Mouse (Mus musculus): Measurements from ENCODE around the gene Myct1.

The Myct1 gene

DNA sequence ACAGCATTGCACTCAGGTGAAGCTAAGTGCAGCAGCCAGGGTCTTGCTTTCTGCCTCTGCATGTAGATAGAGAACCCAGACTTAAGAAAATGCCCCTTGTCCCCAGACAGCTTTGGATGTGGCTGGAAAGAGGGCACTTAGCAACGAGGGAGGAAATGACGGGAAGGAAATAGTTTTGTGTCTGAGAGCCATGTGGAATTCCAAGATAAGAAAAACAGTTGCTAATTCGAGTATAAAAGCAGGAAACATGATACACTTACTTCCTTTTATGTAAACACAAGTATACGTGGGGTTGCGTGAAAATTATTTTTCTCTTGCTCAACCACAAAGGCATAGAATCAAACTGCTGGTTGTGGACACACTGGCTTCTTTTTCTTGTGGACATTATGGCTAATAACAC, at the start of gene Myct1:
Gene Myct1, plus strand, starts transcription at position 312 of the 400 bp plus-strand sequence.
- no peaks in the 10 kb centered on the region for H3K4me1 ChIP-seq (replicated peaks; ENCODE audit: low read depth, low read length)
- no peak within 1 kb of the TSS for H3K4me3 ChIP-seq (replicated peaks; ENCODE audit: low read length)
- no peaks in the 10 kb centered on the region for H3K27me3 ChIP-seq (ENCODE audit: insufficient read depth, low read length)
- H3K36me3 ChIP-seq (ENCODE audit: insufficient read depth, low read length), result no peaks in the 10 kb centered on the region
- no peak for TF ChIP-seq CTCF (conservative IDR thresholded peaks at IDR 0.05; ENCODE audit: low read length)
- TF ChIP-seq NANOG (IDR thresholded peaks at IDR 0.05; ENCODE audit: borderline replicate concordance, low read length), result no peak
- TF ChIP-seq POU5F1 (IDR thresholded peaks at IDR 0.05; ENCODE audit: borderline replicate concordance, low read length), result no peak
- no peaks in the 10 kb centered on the region for H3K9me3 ChIP-seq (ENCODE audit: low read length)

DNA sequence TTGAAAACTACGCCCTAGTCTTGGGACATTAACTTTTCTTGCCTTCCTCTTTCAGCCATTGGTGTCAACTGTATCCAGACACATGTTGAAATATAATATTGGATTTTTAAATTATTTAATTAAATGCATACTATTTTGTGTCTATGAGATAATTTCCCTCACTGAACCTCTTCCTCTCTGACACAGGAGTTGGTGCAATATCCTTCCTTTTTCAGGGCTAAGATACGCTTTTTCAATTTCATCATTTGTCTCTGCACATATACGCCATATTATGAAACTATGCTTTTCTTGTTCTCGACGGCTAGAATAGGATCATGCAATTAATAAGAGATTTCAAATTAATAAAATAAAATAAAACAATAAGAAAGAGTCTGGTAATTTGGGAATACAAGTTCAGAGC, 47.1 kb upstream of the Myct1 start:
- H3K4me1 ChIP-seq (replicated peaks; ENCODE audit: low read depth, low read length), result peaks cover 22% of the 10 kb centered on the region
- peaks cover 11% of the 10 kb centered on the region for H3K27me3 ChIP-seq (ENCODE audit: insufficient read depth, low read length)
- TF ChIP-seq NANOG (IDR thresholded peaks at IDR 0.05; ENCODE audit: borderline replicate concordance, low read length), result no peak
- no peak for TF ChIP-seq CTCF (conservative IDR thresholded peaks at IDR 0.05; ENCODE audit: low read length)
- TF ChIP-seq POU5F1 (IDR thresholded peaks at IDR 0.05; ENCODE audit: borderline replicate concordance, low read length), result no peak
- no peak overlapping the region for H3K4me3 ChIP-seq (replicated peaks; ENCODE audit: low read length)
- no peaks in the 10 kb centered on the region for H3K9me3 ChIP-seq (ENCODE audit: low read length)
- H3K36me3 ChIP-seq (ENCODE audit: insufficient read depth, low read length), result no peaks in the 10 kb centered on the region

GRCm38 (mm10) chr10:5547769-5548168, 45.8 kb upstream of the Myct1 start:
- Histone ChIP-seq H3K36me3 (ENCODE audit: insufficient read depth, low read length) (no peaks in the 10 kb centered on the region), H3K9me3 (ENCODE audit: low read length) (no peaks in the 10 kb centered on the region), H3K4me3 (replicated peaks; ENCODE audit: low read length) (no peak overlapping the region), H3K4me1 (replicated peaks; ENCODE audit: low read depth, low read length) (peaks cover 22% of the 10 kb centered on the region), H3K27me3 (ENCODE audit: insufficient read depth, low read length) (peaks cover 11% of the 10 kb centered on the region)
- TF ChIP-seq NANOG (IDR thresholded peaks at IDR 0.05; ENCODE audit: borderline replicate concordance, low read length) (no peak), CTCF (conservative IDR thresholded peaks at IDR 0.05; ENCODE audit: low read length) (no peak)

DNA sequence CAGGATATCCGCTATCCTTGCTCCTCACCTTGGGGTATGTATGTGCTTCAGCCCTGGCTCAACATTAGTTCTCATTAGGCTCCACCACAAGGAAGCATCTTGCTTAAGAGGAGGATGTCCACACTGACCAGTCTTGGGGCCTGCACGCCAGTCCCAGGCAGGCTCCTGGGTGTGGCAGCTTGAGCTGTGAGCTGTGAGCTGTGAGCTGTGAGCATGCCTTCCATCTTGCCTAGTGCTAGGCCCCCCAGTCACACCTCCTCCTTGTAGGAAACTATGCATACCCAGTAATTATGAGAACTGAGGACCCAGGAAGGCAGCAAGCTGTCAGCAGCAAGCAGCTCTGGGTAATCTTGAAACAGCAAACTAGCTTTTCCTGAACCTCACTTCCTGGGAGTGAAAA, 44.9 kb upstream of the Myct1 start:
- peaks cover 22% of the 10 kb centered on the region for H3K4me1 ChIP-seq (replicated peaks; ENCODE audit: low read depth, low read length)
- no peaks in the 10 kb centered on the region for H3K9me3 ChIP-seq (ENCODE audit: low read length)
- no peak for TF ChIP-seq POU5F1 (IDR thresholded peaks at IDR 0.05; ENCODE audit: borderline replicate concordance, low read length)
- no peak for TF ChIP-seq CTCF (conservative IDR thresholded peaks at IDR 0.05; ENCODE audit: low read length)
- no peak for TF ChIP-seq NANOG (IDR thresholded peaks at IDR 0.05; ENCODE audit: borderline replicate concordance, low read length)
- H3K36me3 ChIP-seq (ENCODE audit: insufficient read depth, low read length), result no peaks in the 10 kb centered on the region
- H3K4me3 ChIP-seq (replicated peaks; ENCODE audit: low read length), result no peak overlapping the region
- H3K27me3 ChIP-seq (ENCODE audit: insufficient read depth, low read length), result peaks cover 11% of the 10 kb centered on the region

DNA sequence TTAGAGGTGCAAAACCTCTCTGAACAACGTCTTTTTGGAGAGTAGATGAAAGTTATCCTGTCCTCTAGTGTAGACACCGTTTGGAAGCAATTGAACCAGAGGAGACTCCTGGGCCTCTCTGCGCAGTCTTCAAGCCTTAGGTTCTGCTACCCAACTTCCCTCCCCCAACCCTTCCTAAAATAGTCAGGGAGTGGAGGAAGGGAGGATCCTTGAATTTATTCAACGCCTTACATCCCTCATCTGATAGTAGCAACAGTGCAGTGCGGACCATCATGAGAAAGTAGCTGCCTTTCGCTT, 43.8 kb upstream of the Myct1 start:
- Histone ChIP-seq H3K4me1 (replicated peaks; ENCODE audit: low read depth, low read length) (peaks cover 22% of the 10 kb centered on the region), H3K9me3 (ENCODE audit: low read length) (no peaks in the 10 kb centered on the region), H3K4me3 (replicated peaks; ENCODE audit: low read length) (peak overlapping the region; percentile 84), H3K36me3 (ENCODE audit: insufficient read depth, low read length) (no peaks in the 10 kb centered on the region), H3K27me3 (ENCODE audit: insufficient read depth, low read length) (peaks cover 11% of the 10 kb centered on the region)
- TF ChIP-seq CTCF (conservative IDR thresholded peaks at IDR 0.05; ENCODE audit: low read length) (no peak), POU5F1 (IDR thresholded peaks at IDR 0.05; ENCODE audit: borderline replicate concordance, low read length) (no peak), NANOG (IDR thresholded peaks at IDR 0.05; ENCODE audit: borderline replicate concordance, low read length) (no peak)

GRCm38 (mm10) chr10:5550168-5551021, 43.2 kb upstream of the Myct1 start:
- no peaks in the 10 kb centered on the region for H3K9me3 ChIP-seq (ENCODE audit: low read length)
- peaks cover 22% of the 10 kb centered on the region for H3K4me1 ChIP-seq (replicated peaks; ENCODE audit: low read depth, low read length)
- H3K36me3 ChIP-seq (ENCODE audit: insufficient read depth, low read length), result no peaks in the 10 kb centered on the region
- no peak for TF ChIP-seq CTCF (conservative IDR thresholded peaks at IDR 0.05; ENCODE audit: low read length)
- no peak for TF ChIP-seq POU5F1 (IDR thresholded peaks at IDR 0.05; ENCODE audit: borderline replicate concordance, low read length)
- no peak for TF ChIP-seq NANOG (IDR thresholded peaks at IDR 0.05; ENCODE audit: borderline replicate concordance, low read length)
- H3K4me3 ChIP-seq (replicated peaks; ENCODE audit: low read length), result peak overlapping the region; percentile 84
- peaks cover 11% of the 10 kb centered on the region for H3K27me3 ChIP-seq (ENCODE audit: insufficient read depth, low read length)

DNA sequence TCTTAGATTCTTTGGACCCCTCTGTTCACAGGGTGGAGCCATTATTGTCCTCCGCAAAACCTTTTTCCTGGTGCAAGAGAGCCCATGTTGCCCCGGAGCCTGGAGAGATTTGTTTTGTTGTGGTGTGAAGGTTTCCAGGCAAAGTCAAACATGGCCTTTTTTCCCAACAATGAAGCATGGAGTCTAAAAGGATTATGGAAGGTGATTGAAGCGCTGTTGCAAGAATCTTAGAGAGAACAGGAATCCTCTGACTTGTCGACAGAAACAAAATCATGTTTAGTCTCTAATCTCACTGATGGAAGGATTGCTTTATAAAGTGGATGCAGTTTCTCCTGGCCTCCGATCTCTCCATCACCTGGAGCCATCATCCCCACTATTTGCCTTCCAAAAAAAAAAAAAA, 42.2 kb upstream of the Myct1 start, which contains the start of gene Syne1:
Gene Syne1, minus strand, starts transcription at position 101 of the 400 bp plus-strand sequence.
- peaks cover 22% of the 10 kb centered on the region for H3K4me1 ChIP-seq (replicated peaks; ENCODE audit: low read depth, low read length)
- peak within 1 kb of the TSS; percentile 84 for H3K4me3 ChIP-seq (replicated peaks; ENCODE audit: low read length)
- H3K27me3 ChIP-seq (ENCODE audit: insufficient read depth, low read length), result peaks cover 11% of the 10 kb centered on the region
- TF ChIP-seq NANOG (IDR thresholded peaks at IDR 0.05; ENCODE audit: borderline replicate concordance, low read length) (no peak), CTCF (conservative IDR thresholded peaks at IDR 0.05; ENCODE audit: low read length) (no peak), POU5F1 (IDR thresholded peaks at IDR 0.05; ENCODE audit: borderline replicate concordance, low read length) (no peak)
- H3K36me3 ChIP-seq (ENCODE audit: insufficient read depth, low read length), result no peaks in the 10 kb centered on the region
- no peaks in the 10 kb centered on the region for H3K9me3 ChIP-seq (ENCODE audit: low read length)

- Histone ChIP-seq H3K27me3 (ENCODE audit: insufficient read depth, low read length) (peaks cover 2% of the 10 kb centered on the region), H3K9me3 (ENCODE audit: low read length) (no peaks in the 10 kb centered on the region), H3K4me1 (replicated peaks; ENCODE audit: low read depth, low read length) (peaks cover 32% of the 10 kb centered on the region), H3K36me3 (ENCODE audit: insufficient read depth, low read length) (no peaks in the 10 kb centered on the region), H3K4me3 (replicated peaks; ENCODE audit: low read length) (no peak overlapping the region)
- peak; percentile 42 for TF ChIP-seq CTCF (conservative IDR thresholded peaks at IDR 0.05; ENCODE audit: low read length)
- TF ChIP-seq NANOG (IDR thresholded peaks at IDR 0.05; ENCODE audit: borderline replicate concordance, low read length), result no peak
- TF ChIP-seq POU5F1 (IDR thresholded peaks at IDR 0.05; ENCODE audit: borderline replicate concordance, low read length), result no peak
Observed at GRCm38 (mm10) chr10:5554941-5555340, 38.6 kb upstream of the Myct1 start.

GRCm38 (mm10) chr10:5558808-5559207, 34.8 kb upstream of the Myct1 start:
- Histone ChIP-seq H3K9me3 (ENCODE audit: low read length) (no peaks in the 10 kb centered on the region), H3K4me1 (replicated peaks; ENCODE audit: low read depth, low read length) (peaks cover 56% of the 10 kb centered on the region), H3K4me3 (replicated peaks; ENCODE audit: low read length) (no peak overlapping the region), H3K36me3 (ENCODE audit: insufficient read depth, low read length) (no peaks in the 10 kb centered on the region), H3K27me3 (ENCODE audit: insufficient read depth, low read length) (no peaks in the 10 kb centered on the region)
- TF ChIP-seq POU5F1 (IDR thresholded peaks at IDR 0.05; ENCODE audit: borderline replicate concordance, low read length) (no peak), NANOG (IDR thresholded peaks at IDR 0.05; ENCODE audit: borderline replicate concordance, low read length) (no peak), CTCF (conservative IDR thresholded peaks at IDR 0.05; ENCODE audit: low read length) (no peak)

Measured in E14TG2a.4 (cell line).